Mouse (Mus musculus) E14TG2a.4 (cell line): ENCODE results near the gene Pank4.

ENCODE experiments used
- CTCF ChIP-seq: conservative IDR thresholded peaks from 2 replicates; pipeline ENCODE4 v1.5.1; 2014; ENCODE audit warnings: low read length
- NANOG ChIP-seq: IDR thresholded peaks from 2 replicates; pipeline ENCODE4 v1.6.1; 2014; ENCODE audit warnings: borderline replicate concordance, low read length, mixed read lengths
- POU5F1 ChIP-seq: IDR thresholded peaks from 2 replicates; pipeline ENCODE4 v1.6.1; 2014; ENCODE audit warnings: low read length, borderline replicate concordance

DNA sequence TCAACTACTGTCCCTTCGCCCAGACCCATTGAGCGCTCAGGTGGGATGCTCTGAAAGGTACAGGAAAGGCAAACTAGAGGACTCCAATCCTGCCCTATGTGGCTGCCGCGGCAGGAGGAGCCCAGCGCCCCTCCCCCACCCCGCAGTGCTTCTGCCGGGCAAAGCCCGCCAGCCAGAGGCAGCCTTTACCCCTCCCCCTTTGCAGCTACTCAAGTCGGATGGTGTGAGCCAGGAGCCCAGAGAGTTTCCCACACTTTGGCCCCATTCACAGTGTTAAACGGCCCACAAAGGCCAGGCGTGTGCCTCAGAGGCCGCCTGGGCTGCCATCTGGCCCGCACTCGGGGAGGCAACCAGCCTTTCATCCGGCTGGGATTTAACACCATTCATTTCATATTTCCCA is 5.8 kb upstream of the Pank4 start:
- TF ChIP-seq CTCF (no peak), NANOG (no peak), POU5F1 (no peak)
